Mouse (Mus musculus) intestine, embryonic 16.5 days (tissue): ENCODE data around the gene Tnfrsf19. TPM values are rescaled to one million over a fixed set of nuclear protein-coding genes. Genes with fewer than 3 reads are reported as not detected.

Source experiments
- ATAC-seq: fragments of 200-750 bp; cut with Nextera tagmentation; 2 replicates; pipeline ENCODE4 v1.8.0; 2017; ENCODE audit warnings: moderate TSS enrichment, moderate library complexity
- H3K27ac ChIP-seq: fragments of 300-500 bp; sonication (generic); 2 replicates; pipeline ENCODE4 v1.5.1; 2014; ENCODE audit warnings: mild to moderate bottlenecking, low read length
- H3K27me3 ChIP-seq: fragments of 300-500 bp; sonication (generic); replicated peaks from 2 replicates; pipeline ENCODE4 v1.6.1; 2014; ENCODE audit warnings: low read length, control low read depth, mixed read lengths; ENCODE audit not compliant: control insufficient read depth, insufficient read depth
- H3K36me3 ChIP-seq: fragments of 300-500 bp; sonication (generic); 2 replicates; pipeline ENCODE4 v1.6.1; 2014; ENCODE audit warnings: low read length, control low read depth; ENCODE audit not compliant: control insufficient read depth, insufficient read depth
- H3K4me1 ChIP-seq: fragments of 300-500 bp; sonication (generic); 2 replicates; pipeline ENCODE4 v1.6.1; 2014; ENCODE audit warnings: low read length, control low read depth, mixed read lengths; ENCODE audit not compliant: control insufficient read depth, insufficient read depth
- H3K4me2 ChIP-seq: fragments of 300-500 bp; sonication (generic); 2 replicates; pipeline ENCODE4 v1.6.1; 2014; ENCODE audit warnings: low read depth, low read length, control low read depth
- H3K4me3 ChIP-seq: fragments of 300-500 bp; sonication (generic); 2 replicates; pipeline ENCODE4 v1.5.1; 2014; ENCODE audit warnings: mild to moderate bottlenecking, low read length
- H3K9ac ChIP-seq: fragments of 300-500 bp; sonication (generic); 2 replicates; pipeline ENCODE4 v1.6.1; 2014; ENCODE audit warnings: low read depth, low read length
- H3K9me3 ChIP-seq: fragments of 300-500 bp; sonication (generic); 2 replicates; pipeline ENCODE4 v1.6.1; 2016; ENCODE audit warnings: low read length, control low read depth; ENCODE audit not compliant: control insufficient read depth
- WGBS: fragments of 180-500 bp; shearing (Covaris S2); extraction: QIAGEN DNeasy Blood & Tissue Kit; methylation state at CpG from one replicate; pipeline ENCODE4 v1.1.7; 2014; 5-methylcytosine and 5-hydroxymethylcytosine counted together
- polyA plus RNA-seq: library from polyadenylated mRNA; unstranded; fragments of >200 nt; fragmentation: Nextera tagmentation; extraction: Ambion mirVana; gene quantifications from 2 replicates; pipeline ENCODE4 v1.2.1, GENCODE M21; 2015

The Tnfrsf19 gene
- polyA plus RNA-seq, 1 experiment from 2014 or later: 11.5 TPM

GRCm38 (mm10) chr14:61037321-61038081, 8.8 kb downstream of the Tnfrsf19 start:
- Histone ChIP-seq H3K9me3 (no peaks in the 10 kb centered on the region), H3K27me3 (no peaks in the 10 kb centered on the region), H3K27ac (no peak overlapping the region), H3K4me3 (peak overlapping the region; percentile 64), H3K4me2 (peak overlapping the region; percentile 98), H3K4me1 (peaks cover 13% of the 10 kb centered on the region), H3K9ac (peak overlapping the region; percentile 66), H3K36me3 (no peaks in the 10 kb centered on the region)
- ATAC-seq: peak; percentile 95
- under 1% methylated on average over 40 of the region's 40 CpGs for WGBS

GRCm38 (mm10) chr14:61030366-61030765, 15.9 kb downstream of the Tnfrsf19 start:
- Histone ChIP-seq H3K9me3 (no peaks in the 10 kb centered on the region), H3K9ac (no peak overlapping the region), H3K4me1 (peaks cover 7% of the 10 kb centered on the region; the same call in 1 of the 2 replicates), H3K4me2 (no peak overlapping the region), H3K4me3 (no peak overlapping the region), H3K27me3 (no peaks in the 10 kb centered on the region), H3K36me3 (no peaks in the 10 kb centered on the region), H3K27ac (no peak overlapping the region)
- no peak for ATAC-seq
- 92% methylated on average over 6 of the region's 6 CpGs for WGBS

DNA sequence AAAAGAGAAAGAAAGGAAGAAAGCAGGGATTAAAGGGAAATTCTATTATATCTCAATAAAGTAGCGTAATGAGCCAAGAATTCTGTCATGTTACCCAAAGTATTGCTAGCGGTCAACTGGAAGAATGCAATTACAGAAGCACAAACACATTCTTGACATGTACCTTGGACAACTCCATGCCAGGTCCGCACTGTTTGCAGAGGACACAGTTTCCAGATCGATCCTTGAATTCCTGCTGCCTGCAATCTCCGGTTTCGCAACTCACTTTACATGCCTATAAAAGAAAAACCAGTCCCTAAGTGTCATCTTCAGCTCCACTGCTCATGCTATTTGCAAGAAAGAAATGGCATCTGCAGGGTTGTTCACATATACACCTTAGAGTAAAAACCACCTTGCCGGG, 22.3 kb downstream of the Tnfrsf19 start:
- Histone ChIP-seq H3K27ac (no peak overlapping the region), H3K4me3 (no peak overlapping the region), H3K4me1 (no peaks in the 10 kb centered on the region), H3K4me2 (no peak overlapping the region), H3K9ac (no peak overlapping the region), H3K27me3 (no peaks in the 10 kb centered on the region), H3K9me3 (no peaks in the 10 kb centered on the region), H3K36me3 (no peaks in the 10 kb centered on the region)
- 88% methylated on average over 7 of the region's 7 CpGs for WGBS
- ATAC-seq: no peak

DNA sequence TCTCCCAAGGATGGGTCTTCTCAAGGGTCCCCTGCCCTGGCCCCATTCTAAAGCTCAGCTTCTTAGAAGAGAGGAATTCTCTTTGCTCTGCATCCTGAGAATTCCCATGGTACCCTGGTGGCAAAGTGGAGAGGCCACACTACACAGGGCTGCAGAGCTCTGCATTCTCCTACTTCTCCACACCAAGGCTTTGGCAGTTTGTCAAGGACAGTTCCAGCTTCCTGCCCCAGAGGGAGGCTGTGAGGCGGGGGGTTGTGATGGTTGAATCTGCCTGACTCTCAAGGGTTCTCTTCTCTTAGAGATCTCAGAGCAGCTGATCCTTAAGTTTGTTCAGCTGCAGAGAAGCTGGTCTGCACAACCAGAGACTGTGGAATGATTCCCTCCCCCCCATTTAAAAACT, 23.9 kb downstream of the Tnfrsf19 start:
- no peak for ATAC-seq
- 75% methylated on average over 1 of the region's 1 CpGs for WGBS
- Histone ChIP-seq H3K9me3 (no peaks in the 10 kb centered on the region), H3K9ac (no peak overlapping the region), H3K4me2 (no peak overlapping the region), H3K36me3 (no peaks in the 10 kb centered on the region), H3K4me1 (no peaks in the 10 kb centered on the region), H3K27ac (no peak overlapping the region), H3K27me3 (no peaks in the 10 kb centered on the region), H3K4me3 (no peak overlapping the region)

DNA sequence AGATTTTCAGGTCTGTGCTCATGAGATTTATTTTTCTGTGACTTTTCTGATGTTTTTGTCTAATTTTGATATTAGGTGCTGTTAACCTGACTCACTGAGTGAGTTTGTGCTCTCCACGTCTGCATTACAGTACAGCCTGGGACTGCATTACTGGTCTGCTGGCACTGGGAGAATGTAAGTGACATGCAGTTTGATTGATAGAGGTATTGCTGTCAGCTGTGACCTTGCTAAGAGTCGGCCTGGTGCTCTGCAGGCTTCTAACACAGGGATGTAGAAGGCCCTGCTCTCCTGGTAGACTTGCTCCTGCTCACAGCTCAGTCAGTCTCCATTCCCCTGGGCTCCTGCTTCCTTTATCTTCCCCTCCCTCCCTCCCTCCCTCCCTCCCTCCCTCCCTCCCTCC, 25.3 kb downstream of the Tnfrsf19 start:
- Histone ChIP-seq H3K4me1 (no peaks in the 10 kb centered on the region), H3K27ac (no peak overlapping the region), H3K9ac (no peak overlapping the region), H3K4me2 (no peak overlapping the region), H3K36me3 (no peaks in the 10 kb centered on the region), H3K27me3 (no peaks in the 10 kb centered on the region), H3K9me3 (no peaks in the 10 kb centered on the region), H3K4me3 (no peak overlapping the region)
- ATAC-seq: no peak
- 80% methylated on average over 2 of the region's 2 CpGs for WGBS

DNA sequence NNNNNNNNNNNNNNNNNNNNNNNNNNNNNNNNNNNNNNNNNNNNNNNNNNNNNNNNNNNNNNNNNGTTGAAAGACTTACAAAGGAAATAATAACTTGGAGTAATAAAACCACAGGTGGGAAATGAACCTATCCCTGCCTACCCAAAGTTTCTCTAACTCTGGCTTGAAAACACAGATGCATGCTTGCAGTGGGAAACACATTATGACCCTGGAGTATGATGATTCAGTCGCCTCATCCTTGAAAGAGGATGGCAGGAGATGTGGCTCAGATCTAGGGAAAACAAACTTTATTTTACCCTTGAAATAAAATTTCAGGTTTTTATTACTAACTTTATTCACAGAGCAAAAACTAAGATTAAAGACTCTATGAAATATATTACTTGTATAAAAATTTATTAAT, 26.4 kb downstream of the Tnfrsf19 start:
- H3K4me2 ChIP-seq: no peak overlapping the region
- no peak overlapping the region for H3K27ac ChIP-seq
- ATAC-seq: no peak
- H3K36me3 ChIP-seq: no peaks in the 10 kb centered on the region
- H3K9me3 ChIP-seq: no peaks in the 10 kb centered on the region
- no peaks in the 10 kb centered on the region for H3K4me1 ChIP-seq
- 91% methylated on average over 1 of the region's 1 CpGs for WGBS
- no peak overlapping the region for H3K9ac ChIP-seq
- no peaks in the 10 kb centered on the region for H3K27me3 ChIP-seq
- H3K4me3 ChIP-seq: no peak overlapping the region

- Histone ChIP-seq H3K9me3 (no peaks in the 10 kb centered on the region), H3K27ac (no peak overlapping the region), H3K4me3 (no peak overlapping the region), H3K36me3 (no peaks in the 10 kb centered on the region), H3K4me1 (peaks cover 7% of the 10 kb centered on the region; the same call in 1 of the 2 replicates), H3K9ac (no peak overlapping the region), H3K4me2 (no peak overlapping the region), H3K27me3 (no peaks in the 10 kb centered on the region)
- ATAC-seq: no peak
- WGBS: 69% methylated on average over 15 of the region's 15 CpGs
Measured at GRCm38 (mm10) chr14:61014544-61014943, 31.7 kb downstream of the Tnfrsf19 start.

- Histone ChIP-seq H3K9me3 (no peaks in the 10 kb centered on the region), H3K4me3 (peak overlapping the region; percentile 23), H3K9ac (peak overlapping the region; percentile 43; the same call in 1 of the 2 replicates), H3K4me2 (peak overlapping the region; percentile 35), H3K4me1 (peaks cover 7% of the 10 kb centered on the region; the same call in 1 of the 2 replicates), H3K27me3 (no peaks in the 10 kb centered on the region), H3K27ac (peak overlapping the region; percentile 11; the same call in 1 of the 2 replicates), H3K36me3 (no peaks in the 10 kb centered on the region)
- 4% methylated on average over 17 of the region's 17 CpGs for WGBS
- ATAC-seq: peak; percentile 95
Measured at GRCm38 (mm10) chr14:61012397-61012931, 33.8 kb downstream of the Tnfrsf19 start.

- H3K4me1 ChIP-seq: peaks cover 7% of the 10 kb centered on the region; the same call in 1 of the 2 replicates
- ATAC-seq: no peak
- H3K4me2 ChIP-seq: no peak overlapping the region
- H3K9ac ChIP-seq: no peak overlapping the region
- no peaks in the 10 kb centered on the region for H3K27me3 ChIP-seq
- no peaks in the 10 kb centered on the region for H3K36me3 ChIP-seq
- no peak overlapping the region for H3K27ac ChIP-seq
- 96% methylated on average over 8 of the region's 8 CpGs for WGBS
- no peaks in the 10 kb centered on the region for H3K9me3 ChIP-seq
- no peak overlapping the region for H3K4me3 ChIP-seq
Measured at GRCm38 (mm10) chr14:61011621-61012174, 34.6 kb downstream of the Tnfrsf19 start.
